Mouse (Mus musculus): ENCODE measurements around the gene Nap1l5. TPM values are rescaled to one million over a fixed set of nuclear protein-coding genes. Genes with fewer than 3 reads are reported as not detected.

Nap1l5 gene
- polyA plus RNA-seq (2015; fragmentation: Nextera tagmentation; extraction: Ambion mirVana), result 0.68 and 0.77 TPM in 2 replicates

DNA sequence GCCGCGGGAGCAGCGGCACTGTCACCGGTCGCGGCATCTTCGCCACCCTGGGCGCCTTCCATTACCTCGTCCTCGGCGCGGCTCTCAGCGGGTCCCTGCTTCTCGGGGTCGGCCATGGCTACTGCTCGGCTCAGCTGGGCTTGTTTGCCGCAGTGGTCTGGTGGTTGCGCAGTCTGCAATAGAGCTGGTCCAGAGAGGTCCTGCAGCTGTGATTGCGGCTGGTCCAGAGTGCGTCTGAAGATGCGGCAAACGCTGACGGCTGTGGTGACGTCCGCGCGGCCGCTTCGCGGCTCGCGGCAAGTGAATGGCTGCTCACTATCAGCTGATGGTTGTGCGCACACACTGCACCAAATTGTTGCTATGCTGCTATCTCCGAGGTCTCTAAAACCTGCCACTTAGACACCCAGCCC, at the start of gene Nap1l5:
TSS of gene Nap1l5 (minus strand) at position 225 of the 410 bp plus-strand sequence.

Other genes with a start within 250 kb of the Nap1l5 start
- gene Herc3, start 75.6 kb downstream of the Nap1l5 start, polyA plus RNA-seq (2015; fragmentation: Nextera tagmentation; extraction: Ambion mirVana), result 42.2 and 47.1 TPM in 2 replicates
- gene Fam13a, start 117.5 kb upstream of the Nap1l5 start, polyA plus RNA-seq (2015; fragmentation: Nextera tagmentation; extraction: Ambion mirVana), result 12.4 and 18.7 TPM in 2 replicates

All from skeletal muscle tissue, postnatal 0 days (tissue).